In genomic region chr13:104660042-104660680, GRCm38 (mm10) we compare ENCODE assay signal across 16 mouse cellular contexts.
"Had no signal": no experiment of that assay in that cellular context is flagged by ENCODE, and none has a peak within 500 bp of the region (broad histone marks: within the 10 kb centered on the region; RNA-seq: fewer than 3 reads in every experiment).

No protein-coding gene starts in this region.

- H3K9ac ChIP-seq: limb, embryonic 13.5 days; liver, embryonic 14.5 days; neural tube, embryonic 13.5 days had no signal

- H3K4me1 ChIP-seq: neural tube, embryonic 13.5 days had no signal

- DNase-seq: kidney, adult 9 months; kidney, postnatal 10 days; kidney, postnatal 4 days; left cerebral cortex, postnatal 4 days; lung, adult 2 months; lung, postnatal 36 days; retina, postnatal 1 day; right cerebral cortex, postnatal 4 days; spleen, adult 18-20 months; thymus, postnatal 36 days had no signal

- H3K27me3 ChIP-seq: limb, embryonic 13.5 days; neural tube, embryonic 13.5 days had no signal

- H3K9me3 ChIP-seq: limb, embryonic 13.5 days; neural tube, embryonic 13.5 days had no signal

- H3K27ac ChIP-seq: layer of hippocampus, adult 2 months; limb, embryonic 13.5 days; liver, embryonic 14.5 days; neural tube, embryonic 13.5 days had no signal

- ATAC-seq: lung, postnatal 0 days; midbrain, embryonic 16.5 days had no signal

- H3K4me3 ChIP-seq: layer of hippocampus, adult 2 months; limb, embryonic 13.5 days; neural tube, embryonic 13.5 days had no signal

- H3K4me2 ChIP-seq: limb, embryonic 13.5 days; neural tube, embryonic 13.5 days had no signal
